Mouse (Mus musculus): ENCODE data around the gene Faf2. TPM values are rescaled to one million over a fixed set of nuclear protein-coding genes. Genes with fewer than 3 reads are reported as not detected.

Gene Faf2
- total and polyA plus RNA-seq, 3 experiments: 9.2 to 21.4 (median 20.4) TPM

GRCm38 (mm10) chr13:54616307-54616706 is 5.3 kb upstream of the Faf2 start:
- Histone ChIP-seq H3K4me1 (ENCODE audit: control insufficient read depth, insufficient read depth, low read length) (0 out of 2 replicates have a peak, but pooled peaks cover 2% of the 10 kb centered on the region), H3K79me2 (replicated peaks; ENCODE audit: control insufficient read depth, insufficient read depth, low read length) (no peaks in the 10 kb centered on the region), H3K9ac (ENCODE audit: low read depth, low read length) (no peak overlapping the region), H3K27ac (no peak overlapping the region), H3K4me3 (no peak overlapping the region), H3K36me3 (ENCODE audit: control insufficient read depth, insufficient read depth, low read length) (no peaks in the 10 kb centered on the region), H3K27me3 (ENCODE audit: control insufficient read depth, insufficient read depth, low read length) (no peaks in the 10 kb centered on the region)
- no peak for TF ChIP-seq EP300 (IDR thresholded peaks at IDR 0.05; ENCODE audit: insufficient read depth, low read depth, low read length)
- TF ChIP-seq CTCF (IDR thresholded peaks at IDR 0.05): no peak
- no peak for TF ChIP-seq POLR2A (IDR thresholded peaks at IDR 0.05; ENCODE audit: insufficient read depth, low read depth, low read length)
- 75% methylated on average over 8 of the region's 8 CpGs for WGBS
- intact Hi-C loops (cut with DNase I): no loop called here
- no peak for DNase-seq

- Histone ChIP-seq H3K9ac (ENCODE audit: low read depth, low read length) (no peak overlapping the region), H3K27me3 (ENCODE audit: control insufficient read depth, insufficient read depth, low read length) (no peaks in the 10 kb centered on the region), H3K4me3 (no peak overlapping the region), H3K79me2 (replicated peaks; ENCODE audit: control insufficient read depth, insufficient read depth, low read length) (peaks cover 3% of the 10 kb centered on the region; the same call in 1 of the 2 replicates), H3K4me1 (ENCODE audit: control insufficient read depth, insufficient read depth, low read length) (0 out of 2 replicates have a peak, but pooled peaks cover 2% of the 10 kb centered on the region), H3K36me3 (ENCODE audit: control insufficient read depth, insufficient read depth, low read length) (no peaks in the 10 kb centered on the region), H3K27ac (no peak overlapping the region)
- no peak for DNase-seq
- 61% methylated on average over 6 of the region's 6 CpGs for WGBS
- 0 out of 2 replicates have a peak, but pooled peaks have one; percentile 11 for TF ChIP-seq CTCF (IDR thresholded peaks at IDR 0.05)
- no peak for TF ChIP-seq EP300 (IDR thresholded peaks at IDR 0.05; ENCODE audit: insufficient read depth, low read depth, low read length)
- intact Hi-C loops (cut with DNase I): no loop called here
Observed at GRCm38 (mm10) chr13:54616998-54617397, 4.6 kb upstream of the Faf2 start.

GRCm38 (mm10) chr13:54621960-54622521 is 457 bp downstream of the Faf2 start:
- Histone ChIP-seq H3K4me3 (peak overlapping the region; percentile 91), H3K36me3 (ENCODE audit: control insufficient read depth, insufficient read depth, low read length) (no peaks in the 10 kb centered on the region), H3K4me1 (ENCODE audit: control insufficient read depth, insufficient read depth, low read length) (peaks cover 5% of the 10 kb centered on the region), H3K9ac (ENCODE audit: low read depth, low read length) (peak overlapping the region; percentile 90), H3K27me3 (ENCODE audit: control insufficient read depth, insufficient read depth, low read length) (no peaks in the 10 kb centered on the region), H3K79me2 (replicated peaks; ENCODE audit: control insufficient read depth, insufficient read depth, low read length) (peaks cover 11% of the 10 kb centered on the region), H3K27ac (peak overlapping the region; percentile 85)
- intact Hi-C loops (cut with DNase I): loop anchor here (1.0 to 5.0 kb wide), 6 partner anchors 32 to 375 kb away; partner anchors contain the start of genes 4833439L19Rik, Arl10, Higd2a and Nop16
- TF ChIP-seq EP300 (IDR thresholded peaks at IDR 0.05; ENCODE audit: insufficient read depth, low read depth, low read length): no peak
- TF ChIP-seq POLR2A (IDR thresholded peaks at IDR 0.05; ENCODE audit: insufficient read depth, low read depth, low read length): no peak
- TF ChIP-seq CTCF (IDR thresholded peaks at IDR 0.05): no peak
- under 1% methylated on average over 27 of the region's 27 CpGs for WGBS
- no peak for DNase-seq

- no peak for TF ChIP-seq EP300 (IDR thresholded peaks at IDR 0.05; ENCODE audit: insufficient read depth, low read depth, low read length)
- DNase-seq: no peak
- peaks cover 3% of the 10 kb centered on the region for H3K36me3 ChIP-seq (ENCODE audit: control insufficient read depth, insufficient read depth, low read length)
- no peaks in the 10 kb centered on the region for H3K27me3 ChIP-seq (ENCODE audit: control insufficient read depth, insufficient read depth, low read length)
- no peak overlapping the region for H3K27ac ChIP-seq
- no peak overlapping the region for H3K4me3 ChIP-seq
- intact Hi-C loops (cut with DNase I): no loop called here
- WGBS: 37% methylated on average over 4 of the region's 4 CpGs
- no peaks in the 10 kb centered on the region; the same call in none of the 2 replicates for H3K4me1 ChIP-seq (ENCODE audit: control insufficient read depth, insufficient read depth, low read length)
- no peak overlapping the region for H3K9ac ChIP-seq (ENCODE audit: low read depth, low read length)
- H3K79me2 ChIP-seq (replicated peaks; ENCODE audit: control insufficient read depth, insufficient read depth, low read length): peaks cover 10% of the 10 kb centered on the region
Observed at GRCm38 (mm10) chr13:54629128-54629527, 7.5 kb downstream of the Faf2 start.

- H3K27ac ChIP-seq: no peak overlapping the region
- TF ChIP-seq EP300 (IDR thresholded peaks at IDR 0.05; ENCODE audit: insufficient read depth, low read depth, low read length): no peak
- TF ChIP-seq CTCF (IDR thresholded peaks at IDR 0.05): no peak
- no peak for TF ChIP-seq POLR2A (IDR thresholded peaks at IDR 0.05; ENCODE audit: insufficient read depth, low read depth, low read length)
- no peak for DNase-seq
- 53% methylated on average over 3 of the region's 3 CpGs for WGBS
- H3K27me3 ChIP-seq (ENCODE audit: control insufficient read depth, insufficient read depth, low read length): no peaks in the 10 kb centered on the region
- intact Hi-C loops (cut with DNase I): no loop called here
- no peak overlapping the region for H3K4me3 ChIP-seq
- H3K4me1 ChIP-seq (ENCODE audit: control insufficient read depth, insufficient read depth, low read length): no peaks in the 10 kb centered on the region; the same call in none of the 2 replicates
- H3K9ac ChIP-seq (ENCODE audit: low read depth, low read length): no peak overlapping the region
- H3K36me3 ChIP-seq (ENCODE audit: control insufficient read depth, insufficient read depth, low read length): peaks cover 3% of the 10 kb centered on the region
- H3K79me2 ChIP-seq (replicated peaks; ENCODE audit: control insufficient read depth, insufficient read depth, low read length): peaks cover 8% of the 10 kb centered on the region; the same call in 1 of the 2 replicates
Observed at GRCm38 (mm10) chr13:54632731-54633277, 11.2 kb downstream of the Faf2 start.

- Histone ChIP-seq H3K27me3 (ENCODE audit: control insufficient read depth, insufficient read depth, low read length) (no peaks in the 10 kb centered on the region), H3K79me2 (replicated peaks; ENCODE audit: control insufficient read depth, insufficient read depth, low read length) (peaks cover 3% of the 10 kb centered on the region; the same call in 1 of the 2 replicates), H3K36me3 (ENCODE audit: control insufficient read depth, insufficient read depth, low read length) (no peaks in the 10 kb centered on the region; the same call in none of the 2 replicates), H3K27ac (no peak overlapping the region), H3K4me1 (ENCODE audit: control insufficient read depth, insufficient read depth, low read length) (no peaks in the 10 kb centered on the region; the same call in 1 of the 2 replicates), H3K4me3 (no peak overlapping the region), H3K9ac (ENCODE audit: low read depth, low read length) (no peak overlapping the region)
- TF ChIP-seq EP300 (IDR thresholded peaks at IDR 0.05; ENCODE audit: insufficient read depth, low read depth, low read length) (no peak), POLR2A (IDR thresholded peaks at IDR 0.05; ENCODE audit: insufficient read depth, low read depth, low read length) (no peak), CTCF (IDR thresholded peaks at IDR 0.05) (no peak)
- intact Hi-C loops (cut with DNase I): no loop called here
- 94% methylated on average over 3 of the region's 3 CpGs for WGBS
- DNase-seq: no peak
Observed at GRCm38 (mm10) chr13:54635011-54635410, 13.4 kb downstream of the Faf2 start.
